ENCODE assay signal across 7 mouse cellular contexts in genomic region chr1:40579784-40580183, GRCm38 (mm10). TPM values are rescaled to one million over a fixed set of nuclear protein-coding genes. Genes with fewer than 3 reads are reported as not detected.
A peak's percentile ranks its signal among the peaks of the same experiment; 100 is the strongest.
DNase-seq lines count a peak whose midpoint lies in the region; ATAC-seq and TF ChIP-seq lines count a peak whose summit lies in the region.

Gene Slc9a4, plus strand, starts transcription at chr1:40580081.

- no peak within 1 kb of the TSS for H3K9ac ChIP-seq in kidney, embryonic 16.5 days (replicated peaks; ENCODE audit: low read length)
- no peak within 1 kb of the TSS for H3K9ac ChIP-seq in lung, embryonic 14.5 days

- no peaks in the 10 kb centered on the region for H3K4me1 ChIP-seq in kidney, embryonic 16.5 days (ENCODE audit: insufficient read depth, low read length)
- no peaks in the 10 kb centered on the region for H3K4me1 ChIP-seq in lung, embryonic 14.5 days (ENCODE audit: insufficient read depth)

- H3K27me3 ChIP-seq in kidney, embryonic 16.5 days (ENCODE audit: insufficient read depth, low read length), result 0 out of 2 replicates have a peak, but pooled peaks cover 4% of the 10 kb centered on the region
- no peaks in the 10 kb centered on the region; the same call in 1 of the 2 replicates for H3K27me3 ChIP-seq in lung, embryonic 14.5 days (ENCODE audit: insufficient read depth, low read length)

- no peak within 1 kb of the TSS for H3K27ac ChIP-seq in kidney, embryonic 16.5 days (ENCODE audit: low read length)
- H3K27ac ChIP-seq in lung, embryonic 14.5 days (ENCODE audit: low read depth), result no peak within 1 kb of the TSS

- TF ChIP-seq CTCF in lung, embryonic 14.5 days (IDR thresholded peaks at IDR 0.05; ENCODE audit: low read depth), result peak; percentile 87

- peak; percentile 11 to 30 for DNase-seq in urinary bladder, adult 18-20 months (ENCODE audit: low spot score in 2 of 2)
- no peak for DNase-seq in urinary bladder, postnatal 10 days (ENCODE audit: low spot score)
- DNase-seq in c-Kit-positive CD71-negative TER-119-negative erythroid progenitor cells, embryonic 14.5 days (ENCODE audit: low read depth), result peak; percentile 13
- DNase-seq in gastrocnemius, postnatal 10 days, result peak; percentile 17
- DNase-seq in lung, embryonic 14.5 days, result peak; percentile 74
- peak; percentile 17 for DNase-seq in right cerebral cortex, postnatal 14 days

- H3K4me2 ChIP-seq in kidney, embryonic 16.5 days (replicated peaks; ENCODE audit: low read depth, low read length), result peak within 1 kb of the TSS; percentile 20; the same call in 1 of the 2 replicates
- 0 out of 2 replicates have a peak within 1 kb of the TSS, but pooled peaks have one; percentile 5 for H3K4me2 ChIP-seq in lung, embryonic 14.5 days

- ATAC-seq in kidney, embryonic 16.5 days (ENCODE audit: low FRiP score, low TSS enrichment), result no peak
- ATAC-seq in lung, embryonic 14.5 days (ENCODE audit: insufficient read depth), result no peak

- no peak within 1 kb of the TSS for H3K4me3 ChIP-seq in kidney, embryonic 16.5 days (ENCODE audit: low read length)
- H3K4me3 ChIP-seq in lung, embryonic 14.5 days (ENCODE audit: low read depth, low read length), result no peak within 1 kb of the TSS

- WGBS in kidney, embryonic 16.5 days, result 13% methylated on average over 7 of the region's 7 CpGs
- 11% methylated on average over 7 of the region's 7 CpGs for WGBS in lung, embryonic 14.5 days

- no peaks in the 10 kb centered on the region for H3K36me3 ChIP-seq in kidney, embryonic 16.5 days (ENCODE audit: insufficient read depth, low read length)
- no peaks in the 10 kb centered on the region for H3K36me3 ChIP-seq in lung, embryonic 14.5 days (ENCODE audit: insufficient read depth)

- no peaks in the 10 kb centered on the region for H3K9me3 ChIP-seq in kidney, embryonic 16.5 days (ENCODE audit: low read length)
- H3K9me3 ChIP-seq in lung, embryonic 14.5 days (ENCODE audit: low read depth, low read length), result no peaks in the 10 kb centered on the region

RNA-seq across cellular contexts. Expression of gene Slc9a4, which starts in this region (rescaled TPM):
- under 1 TPM; 0.14 to 0.38 TPM for total RNA-seq in gastrocnemius, postnatal 10 days (2021)
- polyA plus RNA-seq in kidney, embryonic 16.5 days (2015; fragmentation: Nextera tagmentation; extraction: Ambion mirVana), result 0.40 and 0.49 TPM in 2 replicates
- polyA plus RNA-seq in lung, embryonic 14.5 days (2014; fragmentation: Nextera tagmentation; extraction: Ambion mirVana), result not detected in 2 replicates

Comparison
In these comparisons a context has a peak if more than half of its experiments do, and no peak if none do; other contexts are left out.
1. Peak in DNase-seq in gastrocnemius, postnatal 10 days; RNA of the gene not detected or under 1 TPM.
2. Peak in DNase-seq and H3K4me2 ChIP-seq in lung, embryonic 14.5 days; RNA of the gene not detected or under 1 TPM.